Mouse (Mus musculus) intestine, postnatal 0 days (tissue): Measurements from ENCODE around the gene Ctcfl. TPM values are rescaled to one million over a fixed set of nuclear protein-coding genes. Genes with fewer than 3 reads are reported as not detected.

Source experiments
- ATAC-seq: fragments of 200-750 bp; cut with Nextera tagmentation; 2 replicates; pipeline ENCODE4 v1.8.0; 2017; ENCODE audit warnings: mild to moderate bottlenecking, moderate TSS enrichment, moderate library complexity
- H3K27ac ChIP-seq: fragments of 300-500 bp; sonication (generic); 2 replicates; pipeline ENCODE4 v1.5.1; 2014; ENCODE audit warnings: mild to moderate bottlenecking, low read depth, low read length, moderate library complexity
- H3K27me3 ChIP-seq: fragments of 300-500 bp; sonication (generic); replicated peaks from 2 replicates; pipeline ENCODE4 v1.6.1; 2014; ENCODE audit warnings: low read length, mixed read lengths; ENCODE audit not compliant: control insufficient read depth, insufficient read depth
- H3K36me3 ChIP-seq: fragments of 300-500 bp; sonication (generic); 2 replicates; pipeline ENCODE4 v1.6.1; 2014; ENCODE audit warnings: mild to moderate bottlenecking, moderate library complexity; ENCODE audit not compliant: control insufficient read depth, insufficient read depth
- H3K4me1 ChIP-seq: fragments of 300-500 bp; sonication (generic); replicated peaks from 2 replicates; pipeline ENCODE4 v1.6.1; 2014; ENCODE audit warnings: antibody characterized with exemption, low read length, mixed read lengths; ENCODE audit not compliant: control insufficient read depth, insufficient read depth
- H3K4me2 ChIP-seq: fragments of 300-500 bp; sonication (generic); replicated peaks from 2 replicates; pipeline ENCODE4 v1.6.1; 2014; ENCODE audit warnings: low read depth, mild to moderate bottlenecking, moderate library complexity
- H3K4me3 ChIP-seq: fragments of 300-500 bp; sonication (generic); 2 replicates; pipeline ENCODE4 v1.5.1; 2014; ENCODE audit warnings: low read depth, low read length
- H3K9ac ChIP-seq: fragments of 300-500 bp; sonication (generic); 2 replicates; pipeline ENCODE4 v1.6.1; 2014; ENCODE audit warnings: mild to moderate bottlenecking, low read depth, low read length
- H3K9me3 ChIP-seq: fragments of 300-500 bp; sonication (generic); 2 replicates; pipeline ENCODE4 v1.6.1; 2016; ENCODE audit warnings: mixed run types; ENCODE audit not compliant: control insufficient read depth
- CTCF ChIP-seq: sonication (generic); IDR thresholded peaks from 2 replicates; pipeline ENCODE4 v1.5.1; 2016; ENCODE audit warnings: low read depth, mild to moderate bottlenecking, control low read depth, antibody characterized with exemption, moderate library complexity
- WGBS: fragments of 180-500 bp; shearing (Covaris S2); extraction: QIAGEN DNeasy Blood & Tissue Kit; methylation state at CpG from one replicate; pipeline ENCODE4 v1.1.7; 2014; 5-methylcytosine and 5-hydroxymethylcytosine counted together
- polyA plus RNA-seq: library from polyadenylated mRNA; unstranded; fragments of >200 nt; fragmentation: Nextera tagmentation; extraction: Ambion mirVana; gene quantifications from 2 replicates; pipeline ENCODE4 v1.2.1, GENCODE M21; 2015

The Ctcfl gene
- polyA plus RNA-seq, 1 experiment from 2014 or later: 1.0 TPM

DNA sequence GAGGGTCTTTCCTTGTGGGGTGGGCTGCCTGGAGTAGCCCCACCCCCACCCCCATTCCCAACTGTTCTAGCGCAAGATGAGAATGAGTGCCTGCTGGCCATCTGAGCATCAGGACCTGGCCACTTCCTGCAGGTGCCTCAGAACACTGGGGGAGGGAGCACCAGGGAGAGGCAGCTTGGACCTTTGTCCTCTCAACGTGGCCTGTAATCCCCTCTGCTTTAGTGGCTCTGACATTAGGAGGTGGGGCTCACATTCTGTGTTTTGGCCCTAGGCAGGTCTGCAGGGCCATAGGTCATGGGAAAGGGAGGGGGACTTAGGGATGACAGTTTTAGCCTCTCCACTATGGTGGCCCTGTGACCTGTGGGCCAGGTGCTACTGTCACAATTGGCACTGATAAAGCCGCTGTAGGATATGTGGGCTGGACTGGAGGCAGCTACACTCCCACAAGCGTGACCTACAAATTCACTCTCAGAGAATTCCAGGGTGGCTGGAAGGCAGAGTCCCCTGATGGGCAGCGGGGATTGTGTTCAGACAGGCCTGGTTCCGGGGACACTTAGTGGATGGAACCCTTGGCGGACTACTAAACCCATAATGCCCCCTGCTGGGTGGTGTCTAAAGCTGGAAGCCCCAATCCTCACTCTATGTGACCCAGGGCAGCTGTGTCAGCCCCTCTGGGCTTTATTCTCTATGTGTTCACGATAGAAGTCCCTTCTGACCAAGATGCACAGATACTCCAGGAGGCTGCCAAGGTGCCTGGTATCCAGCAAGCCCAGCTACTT lies 68.5 kb downstream of the Ctcfl start:
- H3K4me2 ChIP-seq: no peak overlapping the region
- no peak overlapping the region for H3K27ac ChIP-seq
- ATAC-seq: peak; percentile 87
- 39% methylated on average over 8 of the region's 8 CpGs for WGBS
- H3K9ac ChIP-seq: no peak overlapping the region
- H3K9me3 ChIP-seq: no peaks in the 10 kb centered on the region
- no peaks in the 10 kb centered on the region for H3K36me3 ChIP-seq
- H3K4me3 ChIP-seq: no peak overlapping the region
- TF ChIP-seq CTCF: peak; percentile 47
- H3K4me1 ChIP-seq: 0 out of 2 replicates have a peak, but pooled peaks cover 3% of the 10 kb centered on the region
- H3K27me3 ChIP-seq: no peaks in the 10 kb centered on the region

DNA sequence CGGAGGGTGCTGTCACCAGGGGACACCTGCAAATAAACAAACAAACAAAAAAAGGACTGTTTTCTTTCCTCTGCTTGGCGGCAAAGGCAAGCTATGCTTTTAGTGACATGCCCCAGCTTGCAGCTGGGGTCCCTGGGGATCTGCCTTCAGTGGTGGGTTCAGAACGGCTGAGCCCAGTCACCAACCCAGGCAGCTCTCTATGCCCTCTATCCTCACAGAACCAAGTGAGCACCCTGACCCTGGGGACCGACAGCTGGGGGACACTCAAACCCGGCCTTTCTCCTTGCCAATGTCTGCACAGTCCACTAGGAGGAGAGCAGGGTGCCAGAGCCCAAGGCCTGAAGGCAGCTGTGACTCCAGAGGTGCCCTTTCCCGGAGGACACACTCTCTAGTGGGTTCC lies 69.5 kb downstream of the Ctcfl start:
- no peak for ATAC-seq
- Histone ChIP-seq H3K4me2 (no peak overlapping the region), H3K4me1 (0 out of 2 replicates have a peak, but pooled peaks cover 3% of the 10 kb centered on the region), H3K9ac (no peak overlapping the region), H3K4me3 (no peak overlapping the region), H3K27ac (no peak overlapping the region), H3K36me3 (no peaks in the 10 kb centered on the region), H3K27me3 (no peaks in the 10 kb centered on the region), H3K9me3 (no peaks in the 10 kb centered on the region)
- peak; percentile 25 for TF ChIP-seq CTCF
- 71% methylated on average over 6 of the region's 6 CpGs for WGBS

DNA sequence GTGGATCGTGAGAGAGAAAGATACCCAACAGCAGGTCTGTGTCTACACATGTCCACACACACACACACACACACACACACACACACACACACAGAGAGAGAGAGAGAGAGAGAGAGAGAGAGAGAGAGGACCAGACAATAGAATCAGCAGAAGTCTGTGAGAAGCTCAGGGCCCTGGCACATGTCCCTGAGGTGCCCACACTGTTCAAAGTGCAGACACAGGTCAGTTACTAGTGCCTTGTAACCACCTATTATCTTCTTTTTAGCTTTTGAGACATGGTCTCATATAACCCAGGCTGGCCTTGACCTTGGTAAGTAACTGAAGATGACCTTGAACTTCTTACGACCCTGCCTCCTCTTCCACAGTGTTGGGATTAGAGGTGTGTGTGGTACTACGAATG lies 70.1 kb downstream of the Ctcfl start:
- Histone ChIP-seq H3K4me1 (0 out of 2 replicates have a peak, but pooled peaks cover 3% of the 10 kb centered on the region), H3K4me2 (no peak overlapping the region), H3K27ac (no peak overlapping the region), H3K36me3 (no peaks in the 10 kb centered on the region), H3K27me3 (no peaks in the 10 kb centered on the region), H3K9ac (no peak overlapping the region), H3K9me3 (no peaks in the 10 kb centered on the region), H3K4me3 (no peak overlapping the region)
- TF ChIP-seq CTCF: no peak
- WGBS: 81% methylated on average over 3 of the region's 3 CpGs
- no peak for ATAC-seq

DNA sequence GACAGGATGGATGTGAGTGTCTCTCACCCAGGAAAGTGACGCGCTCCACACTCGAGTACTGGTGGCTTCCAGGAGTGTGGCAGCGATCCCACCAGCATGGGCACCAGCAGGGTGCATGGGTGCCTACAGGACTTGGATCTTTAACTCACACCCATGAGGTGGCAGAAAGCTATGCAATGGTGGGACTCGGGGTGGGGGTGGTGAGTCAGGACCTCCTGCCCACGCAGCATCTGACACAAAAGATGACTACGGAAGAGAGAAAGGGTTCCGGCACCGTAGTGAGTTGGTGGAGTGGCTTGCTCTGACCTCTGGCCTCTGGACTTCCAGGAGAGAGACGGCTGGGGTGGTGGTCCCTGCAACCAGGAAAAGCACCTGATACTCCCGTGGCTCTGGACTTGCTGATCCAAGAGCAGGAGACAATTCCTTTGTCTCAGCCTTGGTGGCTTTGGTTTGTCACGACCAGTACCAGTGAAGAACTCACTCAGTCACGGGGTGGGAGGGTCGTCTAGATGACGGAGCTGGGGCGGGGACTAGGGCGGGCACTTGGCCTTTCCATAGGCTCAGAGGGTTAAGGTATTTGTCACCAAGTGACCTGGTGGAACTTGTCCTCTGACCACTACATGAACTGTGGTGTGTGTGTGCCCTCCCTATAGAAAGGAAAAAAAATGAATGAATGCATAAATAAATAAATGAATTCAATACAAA lies 71.1 kb downstream of the Ctcfl start:
- ATAC-seq: no peak
- no peaks in the 10 kb centered on the region for H3K36me3 ChIP-seq
- 0 out of 2 replicates have a peak, but pooled peaks cover 3% of the 10 kb centered on the region for H3K4me1 ChIP-seq
- no peak for TF ChIP-seq CTCF
- WGBS: 70% methylated on average over 17 of the region's 17 CpGs
- H3K4me3 ChIP-seq: no peak overlapping the region
- H3K4me2 ChIP-seq: no peak overlapping the region
- H3K9ac ChIP-seq: no peak overlapping the region
- no peaks in the 10 kb centered on the region for H3K27me3 ChIP-seq
- no peaks in the 10 kb centered on the region for H3K9me3 ChIP-seq
- H3K27ac ChIP-seq: no peak overlapping the region

DNA sequence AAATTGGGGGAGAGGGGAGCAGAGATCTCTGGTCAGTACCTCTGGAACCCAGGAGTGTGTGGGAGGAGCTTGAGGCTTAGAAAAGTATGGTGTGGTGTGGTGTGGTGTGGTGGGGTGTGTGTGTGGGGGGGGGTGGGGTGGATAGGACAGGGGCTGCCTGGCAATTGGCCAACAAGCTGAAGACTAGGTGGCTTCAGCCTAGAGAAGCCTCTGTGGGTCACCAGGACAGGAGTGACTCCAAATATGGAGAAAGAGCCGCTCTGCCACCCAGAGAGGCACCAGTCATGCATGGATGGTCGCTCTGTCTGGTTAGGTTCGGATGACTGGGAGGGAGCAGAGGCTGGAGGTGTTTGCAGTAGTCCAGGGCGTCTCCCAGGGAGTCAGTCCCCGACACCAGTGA lies 71.9 kb downstream of the Ctcfl start:
- Histone ChIP-seq H3K27ac (no peak overlapping the region), H3K36me3 (no peaks in the 10 kb centered on the region), H3K4me2 (no peak overlapping the region), H3K9me3 (no peaks in the 10 kb centered on the region), H3K9ac (no peak overlapping the region), H3K27me3 (no peaks in the 10 kb centered on the region), H3K4me1 (0 out of 2 replicates have a peak, but pooled peaks cover 3% of the 10 kb centered on the region), H3K4me3 (no peak overlapping the region)
- 83% methylated on average over 5 of the region's 5 CpGs for WGBS
- no peak for TF ChIP-seq CTCF
- no peak for ATAC-seq

DNA sequence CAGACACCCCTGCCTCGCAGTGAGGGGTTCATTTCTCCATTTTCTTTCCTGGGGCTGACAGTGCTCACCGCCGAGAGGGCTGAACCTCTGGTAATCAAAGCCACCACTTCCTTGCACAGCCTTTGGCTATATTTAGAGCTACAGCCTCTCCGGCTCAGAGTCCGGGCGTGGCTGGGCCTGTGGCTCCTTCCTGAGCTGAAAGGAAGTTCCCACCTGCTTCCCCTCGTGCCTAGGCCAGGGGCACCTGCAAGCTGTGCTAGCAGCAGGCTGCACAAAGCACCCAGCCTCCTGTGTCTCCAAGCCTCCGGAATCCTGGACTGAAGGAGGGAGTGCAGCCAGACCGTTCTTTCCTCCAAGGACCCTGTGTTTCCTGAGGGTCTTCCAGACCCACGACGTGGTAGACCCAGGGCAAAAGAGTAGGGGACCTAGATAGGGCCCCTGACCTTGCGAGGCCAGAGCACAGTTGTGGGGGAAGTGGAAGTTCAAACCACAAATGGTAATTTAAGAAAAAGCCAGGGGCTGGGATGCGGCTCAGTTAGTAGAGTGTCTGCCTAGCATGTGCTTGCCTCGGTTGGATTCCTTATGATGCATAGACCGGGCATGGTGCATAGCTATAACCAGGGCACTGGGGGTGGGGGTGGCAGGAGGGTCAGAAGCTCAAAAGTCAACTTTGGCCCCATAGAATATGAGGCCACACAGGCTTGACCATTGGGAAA lies 72.6 kb downstream of the Ctcfl start:
- no peaks in the 10 kb centered on the region for H3K27me3 ChIP-seq
- H3K4me3 ChIP-seq: no peak overlapping the region
- no peaks in the 10 kb centered on the region for H3K9me3 ChIP-seq
- H3K36me3 ChIP-seq: no peaks in the 10 kb centered on the region
- TF ChIP-seq CTCF: no peak
- no peak overlapping the region for H3K9ac ChIP-seq
- 58% methylated on average over 15 of the region's 15 CpGs for WGBS
- H3K27ac ChIP-seq: 0 out of 2 replicates have a peak overlapping the region, but pooled peaks have one; percentile 5
- H3K4me2 ChIP-seq: no peak overlapping the region
- ATAC-seq: no peak
- 0 out of 2 replicates have a peak, but pooled peaks cover 3% of the 10 kb centered on the region for H3K4me1 ChIP-seq
